Comparison of ENCODE assay signal across 22 mouse cellular contexts in genomic region chr5:145118461-145118860, GRCm38 (mm10). TPM values are rescaled to one million over a fixed set of nuclear protein-coding genes. Genes with fewer than 3 reads are reported as not detected.
"Had no signal": no experiment of that assay in that cellular context is flagged by ENCODE, and none has a peak within 500 bp of the region (broad histone marks: within the 10 kb centered on the region; RNA-seq: fewer than 3 reads in every experiment).

No protein-coding gene starts in this region.

- H3K27ac ChIP-seq: midbrain, embryonic 10.5 days; midbrain, embryonic 12.5 days; neural tube, embryonic 13.5 days; neural tube, embryonic 15.5 days had no signal

- H3K36me3 ChIP-seq: neural tube, embryonic 15.5 days had no signal

- H3K4me3 ChIP-seq: midbrain, embryonic 10.5 days; midbrain, embryonic 12.5 days; myocyte; neural tube, embryonic 13.5 days; neural tube, embryonic 15.5 days had no signal

- ATAC-seq: midbrain, embryonic 16.5 days had no signal

- DNase-seq: lung, embryonic 14.5 days; lung, postnatal 4 days; midbrain, embryonic 14.5 days; retina, postnatal 1 day; right cerebral cortex, adult 18-20 months; right cerebral cortex, postnatal 25 days; right cerebral cortex, postnatal 4 days; spleen, adult 18-20 months; thymus, adult 18-20 months; thymus, postnatal 14 days; thymus, postnatal 36 days had no signal

- H3K9ac ChIP-seq: lung, embryonic 14.5 days; midbrain, embryonic 12.5 days; neural tube, embryonic 13.5 days; neural tube, embryonic 15.5 days had no signal

- H3K9me3 ChIP-seq: midbrain, embryonic 12.5 days; neural tube, embryonic 13.5 days; neural tube, embryonic 15.5 days had no signal

RNA-seq across cellular contexts. Expression of gene Kpna7, which starts 34.6 kb away (rescaled TPM):
- total RNA-seq: megakaryocyte-erythroid progenitor cell, adult 5-6 weeks had no signal
- polyA plus RNA-seq: lung, embryonic 14.5 days; lung, embryonic 16.5 days; midbrain, embryonic 10.5 days; midbrain, embryonic 12.5 days; midbrain, embryonic 14.5 days; midbrain, embryonic 16.5 days; myocyte; neural tube, embryonic 11.5 days; neural tube, embryonic 13.5 days; neural tube, embryonic 15.5 days; small intestine, adult 2 months; stomach, embryonic 14.5 days had no signal
